Mouse (Mus musculus): ENCODE measurements around the gene Tmem178b. TPM values are rescaled to one million over a fixed set of nuclear protein-coding genes. Genes with fewer than 3 reads are reported as not detected.

The Tmem178b gene
- polyA plus RNA-seq, 1 experiment from 2014 or later, result 18.2 TPM

DNA sequence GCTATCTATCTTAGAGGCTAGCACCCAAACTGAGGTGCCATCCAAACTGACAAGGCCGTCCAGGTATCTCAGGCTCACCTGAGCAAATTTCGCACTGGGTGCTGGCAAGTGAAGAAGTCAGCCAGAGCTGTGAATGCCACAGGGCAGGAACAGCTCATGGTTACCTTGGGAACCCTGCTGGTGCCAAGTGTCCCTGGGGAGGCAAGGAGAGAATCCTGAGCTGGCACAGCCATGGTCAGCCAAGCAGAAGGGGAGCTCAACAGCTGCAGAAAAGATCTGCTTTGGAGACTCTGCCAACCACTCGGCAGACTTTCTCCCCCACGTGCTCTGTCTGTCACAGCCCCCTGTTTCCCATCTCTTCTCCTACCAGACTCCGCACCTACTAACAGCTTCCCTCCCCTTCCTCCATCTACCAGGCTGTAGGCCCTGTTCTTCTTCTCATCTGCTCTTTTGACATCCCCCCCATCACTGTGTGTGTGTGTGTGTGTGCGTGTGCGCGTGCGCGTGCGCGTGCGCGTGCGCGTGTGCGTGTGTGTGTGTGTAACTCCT lies 374.4 kb downstream of the Tmem178b start:
- no peak overlapping the region for H3K27ac ChIP-seq (replicated peaks)

GRCm38 (mm10) chr6:40249939-40250338 lies 376.9 kb downstream of the Tmem178b start:
- no peak overlapping the region for H3K9ac ChIP-seq (replicated peaks)
- H3K4me2 ChIP-seq (replicated peaks), result no peak overlapping the region
- H3K27ac ChIP-seq (replicated peaks), result no peak overlapping the region
- no peaks in the 10 kb centered on the region for H3K4me1 ChIP-seq
- no peaks in the 10 kb centered on the region for H3K27me3 ChIP-seq
- no peaks in the 10 kb centered on the region for H3K9me3 ChIP-seq
- no peak overlapping the region for H3K4me3 ChIP-seq
- ATAC-seq (ENCODE audit: low FRiP score, low read depth), result no peak
- no peaks in the 10 kb centered on the region for H3K36me3 ChIP-seq

More for the DNA sequence above, 374.4 kb downstream of the Tmem178b start:
- Histone ChIP-seq H3K4me1 (no peaks in the 10 kb centered on the region), H3K4me3 (no peak overlapping the region), H3K36me3 (no peaks in the 10 kb centered on the region), H3K4me2 (replicated peaks) (no peak overlapping the region), H3K9ac (replicated peaks) (no peak overlapping the region), H3K27me3 (no peaks in the 10 kb centered on the region), H3K9me3 (no peaks in the 10 kb centered on the region)
- ATAC-seq (ENCODE audit: low FRiP score, low read depth), result no peak
- WGBS, result 93% methylated on average over 17 of the region's 17 CpGs

DNA sequence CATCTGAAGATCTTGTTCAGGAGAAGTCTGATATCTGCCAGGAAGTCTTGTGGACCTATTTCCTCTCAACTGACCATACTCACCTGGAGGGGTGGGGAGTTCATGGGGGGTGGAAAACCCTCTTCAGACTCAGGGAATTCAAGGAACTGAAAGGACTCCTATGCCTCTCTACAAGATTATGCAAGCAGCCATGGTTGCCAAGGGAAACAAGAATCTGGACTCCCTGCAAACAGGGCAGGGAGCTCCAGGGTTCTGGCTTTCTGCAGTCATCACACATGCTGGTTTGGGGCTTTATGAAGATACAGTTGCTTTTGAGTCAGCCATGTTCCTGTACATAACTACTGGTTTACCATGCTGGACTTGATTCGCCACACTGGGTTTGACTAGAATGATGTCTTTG lies 390.6 kb downstream of the Tmem178b start:
- Histone ChIP-seq H3K4me2 (replicated peaks) (no peak overlapping the region), H3K9ac (replicated peaks) (no peak overlapping the region), H3K4me3 (no peak overlapping the region), H3K9me3 (no peaks in the 10 kb centered on the region), H3K36me3 (no peaks in the 10 kb centered on the region), H3K4me1 (no peaks in the 10 kb centered on the region), H3K27me3 (no peaks in the 10 kb centered on the region), H3K27ac (replicated peaks) (no peak overlapping the region)
- ATAC-seq (ENCODE audit: low FRiP score, low read depth), result no peak
- 91% methylated on average over 1 of the region's 1 CpGs for WGBS

GRCm38 (mm10) chr6:40300707-40301106 lies 427.6 kb downstream of the Tmem178b start:
- Histone ChIP-seq H3K36me3 (no peaks in the 10 kb centered on the region), H3K27me3 (no peaks in the 10 kb centered on the region), H3K4me3 (no peak overlapping the region), H3K9ac (replicated peaks) (no peak overlapping the region), H3K4me2 (replicated peaks) (no peak overlapping the region), H3K9me3 (no peaks in the 10 kb centered on the region), H3K4me1 (no peaks in the 10 kb centered on the region), H3K27ac (replicated peaks) (no peak overlapping the region)
- no peak for ATAC-seq (ENCODE audit: low FRiP score, low read depth)
- WGBS, result 78% methylated on average over 5 of the region's 5 CpGs

GRCm38 (mm10) chr6:40303379-40303778 lies 430.3 kb downstream of the Tmem178b start:
- no peak for ATAC-seq (ENCODE audit: low FRiP score, low read depth)
- 11% methylated on average over 6 of the region's 6 CpGs for WGBS
- Histone ChIP-seq H3K4me2 (replicated peaks) (no peak overlapping the region), H3K36me3 (no peaks in the 10 kb centered on the region), H3K9ac (replicated peaks) (no peak overlapping the region), H3K27me3 (no peaks in the 10 kb centered on the region), H3K4me1 (no peaks in the 10 kb centered on the region), H3K27ac (replicated peaks) (no peak overlapping the region), H3K4me3 (no peak overlapping the region), H3K9me3 (no peaks in the 10 kb centered on the region)

Other genes starting within 250 kb of the Tmem178b start
- 25.0 and 28.6 TPM in 2 replicates for gene Braf, start 147.8 kb upstream of the Tmem178b start, polyA plus RNA-seq (2016; fragmentation: Nextera tagmentation; extraction: Ambion mirVana)
- 230 and 231 TPM in 2 replicates for gene Mrps33, start 62.3 kb upstream of the Tmem178b start, polyA plus RNA-seq (2016; fragmentation: Nextera tagmentation; extraction: Ambion mirVana)

Measured in midbrain, embryonic 12.5 days (tissue).